Mouse (Mus musculus) liver, adult 2 months (tissue): ENCODE data around the gene Nle1.

ENCODE experiments used
- CTCF ChIP-seq: fragments of 200-500 bp; IDR thresholded peaks from 2 replicates; pipeline ENCODE4 v1.5.1; 2011; ENCODE audit warnings: low read depth, low read length, control low read depth
- POLR2A ChIP-seq: fragments of 200-500 bp; IDR thresholded peaks from 2 replicates; pipeline ENCODE4 v1.6.1; 2011; ENCODE audit warnings: low read length, control low read depth; ENCODE audit not compliant: insufficient read depth; ENCODE audit errors: extremely low read depth

DNA sequence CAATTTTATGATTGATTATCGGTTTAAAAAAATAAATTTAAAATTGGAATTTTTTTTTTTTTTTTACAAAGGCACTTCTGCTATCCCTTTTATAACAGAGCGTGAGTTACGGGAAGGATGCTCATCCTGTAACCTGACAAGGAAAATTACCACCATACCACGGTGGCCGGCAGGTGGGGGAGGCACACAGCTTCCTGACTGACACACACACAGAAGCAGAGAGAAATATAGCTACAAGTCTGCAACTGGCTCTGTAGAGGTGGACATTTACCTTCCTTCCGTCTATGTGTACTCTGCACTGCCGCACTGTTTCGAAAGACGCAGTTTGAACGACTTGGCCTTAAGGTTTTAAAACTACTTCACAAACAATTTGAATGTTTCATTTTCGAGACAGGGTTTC lies 56.1 kb downstream of the Nle1 start:
- TF ChIP-seq CTCF (no peak), POLR2A (no peak)
